Mouse (Mus musculus) gastrocnemius, postnatal 10 days (tissue): ENCODE measurements around the gene Phf21a. TPM values are rescaled to one million over a fixed set of nuclear protein-coding genes. Genes with fewer than 3 reads are reported as not detected.
"Not testable (repeated sequence)": the region's sequence is repeated elsewhere in the genome, so short reads cannot be mapped to it uniquely, and the experiment has no call there.

Source experiments
- DNase-seq: peaks from one replicate; pipeline ENCODE4 v3.0.0; 2021; ENCODE audit warnings: mixed read lengths
- total RNA-seq, 2 experiments: library from RNA; stranded (reverse); gene quantifications; 2 replicates each; pipeline ENCODE4 v1.2.3; 2021

Gene Phf21a
- total RNA-seq, 2 experiments from 2014 or later, result 27.1 to 44.4 TPM

DNA sequence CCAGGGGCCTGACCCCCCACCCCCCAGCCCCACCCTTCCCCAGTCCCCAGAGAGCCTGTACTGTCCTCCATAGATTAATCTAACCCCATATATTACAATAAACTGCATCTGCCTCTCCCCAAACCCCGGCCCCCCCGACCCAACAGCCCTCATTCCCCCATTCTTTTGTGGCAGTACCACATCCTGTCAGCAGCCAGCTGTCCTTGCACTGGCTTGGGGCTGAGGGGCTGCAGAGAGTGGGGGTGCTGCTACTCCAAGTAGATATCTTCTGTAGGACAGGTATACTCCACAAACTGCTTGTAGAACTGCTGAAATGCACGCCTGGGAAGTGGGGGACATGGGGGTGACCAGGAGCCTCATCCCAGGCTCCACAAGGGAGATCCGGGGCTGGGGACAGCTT is 291.2 kb downstream of the Phf21a start:
- no peak for DNase-seq

DNA sequence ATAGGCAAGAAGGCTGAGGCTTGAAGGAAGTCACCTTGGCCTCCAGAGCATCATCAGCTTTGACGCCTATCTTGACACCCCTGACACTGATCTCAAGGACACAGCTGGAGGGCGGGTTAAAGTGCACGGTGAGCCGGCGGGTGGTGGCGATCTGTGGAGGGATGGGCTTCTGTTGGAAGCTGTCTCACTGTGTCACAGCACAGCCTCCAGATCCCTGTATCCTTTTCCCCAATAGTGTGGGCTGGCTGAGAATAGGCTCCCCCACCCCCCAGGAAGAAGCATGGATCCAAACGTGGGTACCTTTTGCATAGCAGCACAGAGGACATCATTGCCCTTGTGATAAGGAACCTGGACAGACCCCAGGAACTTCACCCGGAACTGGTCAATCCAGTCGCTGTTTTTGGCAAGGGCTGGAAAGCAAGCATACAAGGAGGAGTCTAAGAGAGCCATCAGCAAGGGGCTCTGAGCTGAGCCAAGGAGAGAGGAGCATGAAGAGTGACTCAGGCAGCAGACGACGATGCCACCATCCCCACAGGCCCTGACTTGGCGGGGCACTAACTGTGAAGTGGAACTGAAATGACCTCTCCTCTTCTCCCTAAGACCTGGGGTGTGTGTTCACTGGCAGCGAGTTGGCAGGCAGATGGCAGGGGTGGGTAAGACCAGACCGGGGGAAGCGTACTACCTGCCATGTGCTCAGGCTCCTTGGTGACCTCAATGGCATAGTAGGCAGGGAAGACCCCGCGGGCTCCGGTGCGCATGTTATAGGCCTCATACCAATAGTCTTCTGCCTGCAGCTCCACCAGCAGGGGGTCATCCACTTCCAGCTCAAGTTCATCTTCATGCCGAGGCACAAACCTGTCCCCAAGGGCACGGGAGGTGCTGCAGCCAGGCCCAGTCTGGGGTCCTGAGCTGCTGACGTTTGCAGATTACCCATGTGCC is 292.5 kb downstream of the Phf21a start:
- no peak for DNase-seq

DNA sequence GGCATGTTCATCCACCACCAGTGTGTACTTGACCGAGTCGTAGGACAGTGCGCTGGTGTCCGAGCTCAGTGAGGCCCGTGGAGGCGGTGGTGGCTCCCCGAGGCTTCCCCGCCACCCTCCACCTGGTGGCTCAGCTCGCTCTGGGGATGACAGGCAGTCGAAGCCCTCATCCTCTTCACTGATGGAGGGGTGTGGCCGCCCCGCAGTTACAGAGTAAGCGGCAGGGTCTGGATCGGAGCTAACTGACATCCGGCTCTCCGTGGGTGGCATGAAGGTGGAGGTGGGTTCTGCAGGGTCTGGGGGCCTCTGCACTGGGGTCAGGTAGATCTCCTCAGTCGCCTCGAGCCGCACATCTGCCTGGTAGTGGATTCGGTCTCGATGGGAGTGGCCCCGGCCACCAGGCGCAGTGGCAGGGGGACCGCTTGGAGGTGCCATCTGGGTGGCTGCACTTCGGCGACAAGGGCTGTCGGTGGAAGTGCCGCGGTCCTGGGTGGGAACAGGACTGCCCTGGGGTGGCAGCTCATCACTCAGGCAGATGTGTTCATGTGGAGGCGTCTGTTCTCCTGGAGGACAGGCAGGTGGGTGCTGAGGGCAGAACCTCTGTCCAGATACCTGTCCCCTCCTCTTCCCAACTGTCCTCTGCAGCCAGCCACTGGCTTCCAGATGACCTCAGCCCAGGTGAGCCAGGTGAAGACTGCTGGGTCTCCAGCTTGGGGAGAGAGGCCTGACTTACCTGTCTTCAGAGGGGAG is 294.1 kb downstream of the Phf21a start:
- DNase-seq, result no peak

DNA sequence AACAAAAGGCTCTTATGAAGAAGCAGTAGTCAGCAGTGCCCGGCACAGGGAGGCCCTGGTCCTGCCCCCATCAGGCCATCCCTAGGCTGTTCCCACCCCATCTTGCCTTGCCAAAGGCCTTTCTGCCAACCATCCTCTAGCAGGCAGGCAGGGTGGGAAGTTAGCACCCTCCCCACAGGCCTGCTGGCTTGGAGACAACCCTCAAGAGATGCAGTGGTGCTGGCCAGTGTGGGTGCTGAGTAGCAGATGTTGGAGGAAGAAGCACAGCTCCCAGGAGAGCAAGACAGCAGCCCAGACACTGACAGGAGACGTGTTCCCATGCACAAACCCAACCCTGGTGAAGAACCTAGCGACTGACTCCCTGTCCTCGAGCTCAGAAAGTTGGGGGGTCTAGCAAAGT is 294.7 kb downstream of the Phf21a start:
- DNase-seq, result no peak

DNA sequence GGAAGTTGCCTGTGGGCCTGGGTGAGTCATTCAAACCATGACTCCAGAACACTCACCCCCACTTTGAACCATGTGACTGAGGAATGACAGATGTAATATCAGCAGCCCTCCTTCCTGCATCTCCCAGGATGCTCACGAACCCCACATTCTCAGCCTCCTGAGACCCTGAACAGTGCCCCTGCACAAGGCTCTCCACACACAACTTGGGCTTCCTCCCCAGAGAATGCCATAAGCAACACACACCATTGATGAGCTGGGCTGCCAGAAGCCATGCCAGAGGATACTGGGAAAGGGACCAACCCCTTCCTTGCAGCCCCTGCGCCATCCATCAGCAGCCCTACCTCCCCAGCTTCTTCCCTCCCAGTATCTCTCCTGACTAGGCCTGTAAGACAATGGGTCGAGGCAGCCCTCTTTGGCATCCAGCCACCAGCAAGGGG is 295.2 kb downstream of the Phf21a start:
- DNase-seq, result no peak

DNA sequence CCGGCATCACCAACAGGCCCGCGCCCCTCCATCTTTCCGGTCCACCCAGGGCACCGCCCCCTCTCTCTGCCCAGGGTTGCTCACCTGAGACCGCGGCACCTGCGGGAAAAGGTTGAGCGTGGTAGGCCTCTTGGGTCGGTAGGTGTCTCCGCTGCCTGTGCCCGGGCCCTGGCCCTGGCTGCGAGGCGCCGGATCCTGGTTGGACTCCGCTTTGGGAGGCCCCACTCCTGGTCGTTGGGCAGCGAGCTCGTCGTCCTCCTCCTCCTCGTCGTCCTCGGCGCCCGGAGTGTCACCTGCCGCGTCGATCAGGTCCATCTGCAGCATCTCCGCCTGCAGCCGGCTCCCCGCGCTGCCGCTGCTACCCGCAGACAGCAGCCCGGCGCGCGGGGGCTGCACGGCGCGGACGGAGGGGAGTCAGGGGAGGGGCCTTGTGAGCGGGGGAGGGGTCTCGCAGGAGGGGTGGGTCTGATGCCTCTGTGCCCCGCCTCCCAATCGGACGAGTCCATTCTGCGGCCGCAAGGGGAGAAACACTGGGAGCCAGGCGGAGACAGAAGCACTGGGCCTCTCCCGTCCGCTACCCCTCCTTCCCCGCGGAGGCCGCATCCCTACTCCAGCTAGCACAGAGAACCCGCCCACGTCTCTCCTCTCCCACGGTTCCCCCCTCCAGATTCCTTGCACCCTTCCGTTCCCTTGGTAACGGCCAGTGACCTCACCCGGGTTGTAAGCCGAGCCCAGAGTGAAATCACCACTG is 296.1 kb downstream of the Phf21a start:
- DNase-seq, result peak; percentile 69

DNA sequence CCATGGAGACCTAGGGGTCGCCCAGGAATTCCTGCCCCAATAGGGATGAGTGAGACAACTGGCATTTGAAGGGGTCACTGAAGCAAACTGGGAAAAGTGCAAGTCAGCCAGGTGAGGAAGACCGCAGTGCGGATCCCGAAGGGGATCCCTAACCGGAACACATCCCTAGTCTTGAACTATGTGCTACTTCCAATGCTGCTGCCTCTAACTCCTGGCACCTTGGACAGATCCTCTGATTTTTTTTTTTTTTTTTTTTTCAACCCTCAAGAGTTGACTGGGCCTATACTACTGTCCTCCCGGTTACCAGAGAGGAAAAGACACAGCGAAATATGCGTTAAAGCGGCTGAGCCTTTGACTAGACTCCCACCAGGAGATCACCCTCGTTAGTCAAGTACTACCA is 296.7 kb downstream of the Phf21a start:
- no peak for DNase-seq

DNA sequence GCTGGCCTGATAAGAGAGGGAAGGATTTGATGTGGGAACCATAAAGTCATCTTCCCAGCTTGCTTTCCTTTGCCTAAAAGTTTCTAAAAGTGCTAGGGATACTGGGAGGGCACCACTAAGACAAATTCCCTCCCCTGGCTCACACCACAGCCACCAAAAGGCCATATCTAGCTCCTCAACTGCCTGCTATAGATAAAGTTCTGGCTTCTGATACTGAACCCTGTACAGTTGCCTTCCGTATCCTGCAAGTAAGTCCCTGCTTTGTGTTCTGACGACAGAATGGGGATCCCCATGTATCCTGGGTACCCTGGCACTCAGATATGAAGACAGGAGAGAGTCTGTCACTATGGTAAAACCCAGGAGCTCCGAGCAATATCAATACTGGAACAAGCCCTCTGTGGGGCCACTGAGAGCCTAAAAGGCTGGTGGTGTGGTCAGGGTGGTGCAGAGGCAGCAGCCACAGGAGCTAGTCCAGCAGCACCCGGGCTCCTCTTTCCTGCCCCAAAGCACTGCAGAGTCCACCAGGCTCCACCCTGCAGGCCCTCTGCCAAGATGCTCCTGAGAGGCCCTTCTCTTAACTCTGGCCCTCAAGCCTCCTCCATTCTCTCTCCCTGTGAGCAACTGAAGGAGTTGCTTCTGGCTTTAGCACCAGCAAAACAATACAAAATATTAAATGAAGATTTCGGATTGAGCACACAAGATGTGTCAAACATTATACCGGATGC is 297.5 kb downstream of the Phf21a start:
- DNase-seq, result peak; percentile 55

DNA sequence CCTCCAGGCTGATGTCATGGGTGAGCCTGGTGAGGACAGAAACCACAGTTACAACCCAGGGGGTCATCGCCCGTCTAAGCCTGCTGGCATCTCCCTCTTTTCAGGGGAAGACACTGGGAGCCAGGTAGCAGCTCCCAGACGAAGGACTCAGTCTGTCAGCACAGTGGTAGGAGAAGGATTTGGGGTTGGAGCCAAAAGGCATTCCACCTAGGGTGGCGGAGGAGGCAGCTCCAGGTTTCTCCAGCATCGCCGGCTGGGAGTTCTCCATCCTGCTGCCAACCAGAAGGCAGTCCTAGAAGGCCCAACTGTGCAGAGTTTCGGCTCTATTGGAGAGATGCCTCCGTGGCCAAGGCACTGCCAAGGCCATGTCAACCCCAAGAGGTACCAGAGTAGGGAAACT is 298.2 kb downstream of the Phf21a start:
- no peak for DNase-seq

DNA sequence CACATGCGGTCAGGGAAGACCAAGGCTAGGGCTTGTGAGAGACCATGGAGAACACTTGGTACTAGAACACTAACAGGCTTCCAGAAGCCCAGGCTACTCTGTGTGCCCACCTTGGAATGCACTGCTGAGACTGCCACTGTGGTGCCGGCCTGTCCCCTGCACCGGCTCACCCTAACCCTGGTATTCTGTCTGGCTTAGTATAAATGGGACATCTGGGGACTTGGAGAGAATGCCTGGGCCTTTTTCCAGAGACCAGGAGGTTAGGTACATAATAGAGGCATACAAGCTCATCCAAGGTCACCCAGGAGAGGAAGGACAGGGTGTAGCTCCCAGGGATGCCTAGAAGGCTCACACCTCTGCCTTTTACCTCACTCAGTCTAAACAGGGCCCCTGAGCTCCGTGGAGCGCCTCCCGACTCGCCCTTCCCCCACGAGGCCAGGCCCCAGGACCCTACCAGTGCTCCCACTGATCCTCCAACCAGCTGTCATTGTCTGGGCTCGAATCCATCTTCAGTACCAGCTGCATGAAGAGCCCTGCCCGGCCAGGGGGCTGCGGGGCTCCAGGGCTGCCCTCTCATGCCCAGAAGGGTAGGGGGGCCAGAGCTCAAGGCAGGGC is 298.9 kb downstream of the Phf21a start:
- DNase-seq, result no peak

DNA sequence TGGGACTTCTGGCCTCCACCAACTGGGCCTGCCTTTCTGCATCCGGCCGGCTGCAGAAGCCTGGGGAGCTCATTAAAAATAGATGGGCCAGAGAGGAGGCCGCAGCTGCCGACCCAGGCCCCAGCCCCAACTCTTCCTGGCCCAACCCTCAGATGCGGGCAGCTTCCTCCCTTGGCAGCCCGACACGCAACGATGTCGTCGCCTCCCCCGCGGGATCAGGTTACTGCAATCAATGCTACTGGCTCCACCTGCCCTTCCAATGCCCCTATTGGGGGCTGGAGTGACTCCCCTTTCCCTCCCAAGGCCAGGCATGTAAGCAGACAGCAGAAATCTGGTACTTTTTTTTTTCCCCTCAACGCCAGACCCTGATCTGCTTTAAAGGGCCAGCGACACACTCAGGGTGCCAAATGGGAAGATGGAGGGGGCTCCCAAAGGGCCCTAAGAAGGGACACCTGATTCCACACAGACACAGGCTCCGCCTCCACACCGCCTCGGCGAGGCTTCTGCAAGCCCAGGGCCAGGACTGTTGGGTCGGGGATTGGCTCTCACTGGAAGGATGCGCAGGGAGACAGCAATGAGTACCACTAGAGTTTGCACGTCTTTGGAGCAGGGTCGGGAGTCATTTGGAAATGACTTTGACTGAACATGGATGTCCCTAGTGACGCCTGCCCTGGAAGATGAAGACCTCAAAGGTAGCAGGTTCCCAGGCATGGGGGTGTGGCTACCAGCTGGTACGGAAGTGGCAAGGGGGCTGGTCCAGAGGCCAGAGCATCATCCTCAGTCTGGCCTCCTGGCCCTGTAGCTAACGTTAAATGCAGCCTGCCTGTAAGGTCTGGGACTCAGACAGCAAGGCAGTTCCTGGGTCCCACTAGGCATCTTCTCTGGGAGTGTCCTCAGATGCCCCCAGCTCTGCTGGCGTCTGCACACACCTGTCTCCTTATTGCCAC is 299.7 kb downstream of the Phf21a start:
- DNase-seq, result peak; percentile 46

DNA sequence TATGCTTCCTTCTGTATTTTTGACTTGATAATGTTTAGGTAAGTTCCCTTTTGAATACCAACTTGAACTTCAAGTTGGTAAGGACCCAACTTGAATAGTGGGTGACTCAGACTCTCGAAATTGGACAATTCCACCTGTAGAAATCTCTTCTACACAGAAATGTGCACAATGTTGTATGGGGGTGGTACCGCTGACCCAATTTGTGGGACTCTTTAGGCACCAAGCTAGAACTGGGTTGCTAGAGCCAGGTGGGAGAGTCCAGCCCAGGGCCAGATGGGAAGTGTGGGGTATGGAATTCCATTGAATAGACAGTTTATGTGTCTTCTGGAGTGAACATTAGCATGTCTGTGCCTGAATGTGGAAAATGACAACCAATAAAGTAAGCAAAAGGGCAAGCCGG is 302.6 kb downstream of the Phf21a start:
- DNase-seq, result no peak

DNA sequence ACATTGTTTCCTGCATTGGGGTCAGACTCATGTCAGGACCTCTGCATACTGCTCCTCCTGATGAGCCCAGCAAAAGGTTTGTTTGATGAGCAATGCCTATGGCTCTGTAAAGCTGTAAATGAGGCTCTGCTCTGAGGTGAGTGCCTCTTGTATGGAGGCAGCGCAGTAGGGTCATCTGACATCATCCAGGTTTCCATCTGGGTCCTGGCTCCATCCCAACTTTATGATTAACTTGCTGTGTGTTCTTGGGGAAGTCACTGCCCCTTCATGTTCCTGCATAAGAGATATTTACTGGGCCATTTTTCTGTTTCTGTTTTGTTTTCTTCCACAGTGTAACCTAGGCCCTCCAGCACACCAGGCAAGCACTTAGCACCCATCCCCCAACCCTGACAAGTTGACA is 304.5 kb downstream of the Phf21a start:
- no peak for DNase-seq

DNA sequence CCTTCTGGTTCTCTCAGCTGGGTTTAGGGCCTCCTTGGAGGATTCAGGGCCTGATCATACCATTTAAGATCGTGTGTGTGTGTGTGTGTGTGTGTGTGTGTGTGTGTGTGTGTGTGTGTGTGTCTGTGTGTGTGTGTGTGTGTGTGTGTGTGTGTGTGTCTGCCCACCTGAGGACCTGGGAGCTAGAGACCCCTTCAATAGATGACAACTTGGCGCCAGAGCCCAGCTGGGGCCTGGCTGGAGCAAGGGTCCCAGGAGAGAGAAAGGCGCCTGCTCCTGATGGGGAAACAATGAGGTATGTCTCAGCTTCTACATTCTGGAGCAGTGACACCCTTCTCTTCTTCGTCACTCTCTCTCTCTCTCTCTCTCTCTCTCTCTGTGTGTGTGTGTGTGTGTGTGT is 307.0 kb downstream of the Phf21a start:
- DNase-seq, result not testable (repeated sequence)

DNA sequence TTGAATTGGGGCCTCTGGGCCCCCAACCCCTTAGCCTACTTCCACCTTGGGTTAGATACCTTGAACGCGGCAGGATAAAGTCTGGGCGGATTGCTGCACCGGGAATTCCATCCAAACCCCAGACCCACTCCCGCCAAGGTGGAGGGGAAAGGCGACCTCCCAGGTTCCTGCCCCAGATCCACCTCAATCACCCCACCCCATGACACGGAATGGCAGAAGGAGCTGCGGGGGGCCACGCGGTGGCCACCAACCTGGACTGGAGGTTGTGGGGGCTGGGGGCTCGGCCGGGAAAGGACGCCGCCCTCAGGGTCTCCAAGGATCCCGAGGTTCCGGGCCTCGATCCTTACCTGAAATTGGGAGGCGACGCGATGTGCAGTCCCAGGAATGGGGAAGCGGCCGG is 307.8 kb downstream of the Phf21a start:
- no peak for DNase-seq

DNA sequence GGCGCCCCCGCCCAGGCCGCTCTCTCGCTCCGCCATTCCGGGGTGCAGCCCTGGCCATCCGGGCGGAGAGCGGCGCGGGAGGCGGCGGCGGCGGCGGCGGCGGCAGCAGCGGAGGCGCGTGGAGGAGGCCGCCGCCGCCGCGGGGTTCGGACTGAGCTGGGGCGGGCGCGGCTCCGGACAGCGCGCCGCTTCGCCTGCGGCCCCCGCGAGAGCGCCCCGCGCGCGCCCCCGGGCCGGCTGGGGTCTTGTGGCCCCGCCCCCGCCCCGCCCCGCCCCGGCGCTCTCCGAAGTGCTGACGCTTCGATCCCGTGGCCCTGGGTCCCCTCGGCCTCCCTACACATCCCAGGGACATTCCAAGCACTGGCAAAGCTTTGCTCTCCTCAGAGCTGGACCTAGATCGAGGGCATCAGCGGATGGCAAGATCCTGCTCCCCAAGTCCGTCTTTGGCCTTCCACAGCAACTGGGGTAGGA is 308.2 kb downstream of the Phf21a start, which contains the start of gene Mapk8ip1:
Mapk8ip1 (minus strand) TSS at position 173 of the 471 bp plus-strand sequence.
- DNase-seq, result no peak

DNA sequence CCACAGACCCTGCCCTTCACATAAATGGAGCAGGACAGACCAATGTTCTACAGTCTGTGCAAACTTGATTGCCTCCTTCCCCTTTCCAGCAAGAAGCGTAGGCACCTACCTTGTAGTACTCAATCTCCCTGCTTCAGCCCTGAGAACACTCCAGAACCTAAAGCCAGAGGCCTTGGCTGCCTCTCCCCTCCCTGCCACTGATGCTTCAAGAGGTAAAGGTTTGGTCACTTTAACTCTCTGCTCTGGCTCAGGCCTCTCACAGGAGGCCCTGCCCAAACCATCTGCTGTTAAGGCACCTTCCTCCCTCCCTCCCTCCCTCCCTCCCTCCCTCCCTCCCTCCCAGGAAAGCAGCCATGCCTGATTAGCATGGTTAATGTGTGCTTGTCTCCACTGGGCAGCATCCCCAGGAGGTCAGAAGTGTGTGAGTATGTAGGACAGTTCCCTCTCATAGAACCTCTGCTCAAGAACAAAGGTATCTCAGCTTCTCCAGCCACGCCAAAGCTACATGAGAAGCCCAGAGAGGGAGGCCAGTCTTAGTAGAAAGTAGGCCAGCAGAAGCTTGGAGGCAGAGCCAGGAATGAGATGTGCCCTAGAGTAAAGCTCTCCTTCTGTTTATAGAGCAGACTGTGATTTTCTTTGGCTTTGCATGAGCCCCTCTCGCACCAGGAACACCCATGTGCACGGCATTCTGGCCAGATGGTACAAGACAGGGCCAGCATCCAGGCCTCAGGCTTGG is 309.8 kb downstream of the Phf21a start:
- no peak for DNase-seq

DNA sequence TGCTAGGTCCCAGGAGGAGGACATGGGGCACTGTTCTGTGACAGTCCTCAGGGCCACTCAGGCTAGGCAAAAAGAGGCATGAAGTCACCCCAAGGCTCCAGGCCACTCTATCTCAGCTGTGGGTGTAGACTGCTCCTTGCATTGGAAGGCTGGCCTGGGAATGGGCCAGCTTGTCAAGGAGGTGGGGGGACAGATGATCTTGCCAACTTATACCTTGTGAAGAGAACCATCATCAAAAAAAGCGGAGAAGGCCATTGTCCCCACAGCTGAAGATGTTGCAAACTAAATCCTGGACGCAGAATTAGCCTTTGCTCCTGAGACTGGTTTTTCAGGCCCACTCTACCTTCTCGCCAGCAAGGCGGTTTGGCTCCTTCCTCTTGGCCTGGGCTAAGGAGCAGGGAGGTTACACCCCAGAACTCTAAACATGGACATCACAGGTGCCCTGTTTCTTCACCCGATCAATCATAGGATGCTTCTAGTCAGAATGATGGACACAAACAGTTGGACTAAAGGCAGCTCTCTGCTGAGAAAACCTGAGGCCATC is 310.9 kb downstream of the Phf21a start:
- DNase-seq, result no peak

DNA sequence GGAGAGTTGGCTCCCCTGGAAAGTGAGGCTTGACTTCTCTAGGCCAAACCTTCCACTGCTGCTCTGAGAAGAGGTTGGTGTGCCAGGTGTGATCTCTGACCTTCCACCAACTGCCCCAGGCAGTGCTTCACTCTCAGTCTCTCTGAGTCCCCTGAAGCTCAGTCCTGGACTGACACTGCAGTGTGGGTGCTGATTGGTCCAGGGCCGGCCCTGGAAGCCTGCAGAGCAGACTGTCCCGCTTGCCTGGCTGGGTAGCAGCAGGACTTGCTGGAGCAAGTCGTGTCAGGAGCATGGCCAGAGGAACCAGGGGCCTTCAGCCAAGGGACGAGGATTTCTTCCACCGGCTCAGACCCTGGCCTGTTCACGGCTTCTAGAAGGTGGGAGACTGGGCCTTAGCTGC is 311.8 kb downstream of the Phf21a start:
- no peak for DNase-seq
